Mouse (Mus musculus) neural tube, embryonic 14.5 days (tissue): ENCODE measurements around the gene Crebzf. TPM values are rescaled to one million over a fixed set of nuclear protein-coding genes. Genes with fewer than 3 reads are reported as not detected.

ENCODE experiments used
- ATAC-seq: fragments of 200-750 bp; cut with Nextera tagmentation; 2 replicates; pipeline ENCODE4 v1.8.0; 2017; ENCODE audit warnings: low read depth, mild to moderate bottlenecking, moderate TSS enrichment, moderate library complexity
- H3K27ac ChIP-seq: fragments of 300-500 bp; sonication (generic); 2 replicates; pipeline ENCODE4 v1.5.1; 2014; ENCODE audit warnings: low read depth, mild to moderate bottlenecking, control low read depth, low read length, moderate library complexity, mixed read lengths
- H3K27me3 ChIP-seq: fragments of 300-500 bp; sonication (generic); 2 replicates; pipeline ENCODE4 v1.6.1; 2014; ENCODE audit warnings: low read length; ENCODE audit not compliant: control insufficient read depth, insufficient read depth
- H3K36me3 ChIP-seq: fragments of 300-500 bp; sonication (generic); 2 replicates; pipeline ENCODE4 v1.6.1; 2014; ENCODE audit warnings: low read length, mixed read lengths; ENCODE audit not compliant: control insufficient read depth, insufficient read depth
- H3K4me1 ChIP-seq: fragments of 300-500 bp; sonication (generic); 2 replicates; pipeline ENCODE4 v1.6.1; 2014; ENCODE audit warnings: low read length; ENCODE audit not compliant: control insufficient read depth, insufficient read depth
- H3K4me2 ChIP-seq: fragments of 300-500 bp; sonication (generic); 2 replicates; pipeline ENCODE4 v1.6.1; 2014; ENCODE audit warnings: mild to moderate bottlenecking, low read depth, low read length, control low read depth
- H3K4me3 ChIP-seq: fragments of 300-500 bp; sonication (generic); 2 replicates; pipeline ENCODE4 v1.5.1; 2014; ENCODE audit warnings: low read depth, low read length, control low read depth, mixed read lengths
- H3K9ac ChIP-seq: fragments of 300-500 bp; sonication (generic); replicated peaks from 2 replicates; pipeline ENCODE4 v1.6.1; 2014; ENCODE audit warnings: low read depth, mild to moderate bottlenecking, control low read depth, low read length, mixed read lengths
- H3K9me3 ChIP-seq: fragments of 300-500 bp; sonication (generic); 2 replicates; pipeline ENCODE4 v1.6.1; 2016; ENCODE audit warnings: low read length; ENCODE audit not compliant: control insufficient read depth
- WGBS: fragments of 180-500 bp; shearing (Covaris S2); extraction: QIAGEN DNeasy Blood & Tissue Kit; methylation state at CpG from one replicate; pipeline ENCODE4 v1.1.7; 2014; 5-methylcytosine and 5-hydroxymethylcytosine counted together
- polyA plus RNA-seq: library from polyadenylated mRNA; unstranded; fragments of >200 nt; fragmentation: Nextera tagmentation; extraction: Ambion mirVana; gene quantifications from 2 replicates; pipeline ENCODE4 v1.2.1, GENCODE M21; 2014

Gene Crebzf
- polyA plus RNA-seq, 1 experiment from 2014 or later: 49.5 TPM

- Histone ChIP-seq H3K27me3 (no peaks in the 10 kb centered on the region), H3K4me1 (peaks cover under 1% of the 10 kb centered on the region; the same call in 1 of the 2 replicates), H3K36me3 (no peaks in the 10 kb centered on the region), H3K4me2 (no peak overlapping the region), H3K4me3 (no peak overlapping the region), H3K9ac (no peak overlapping the region), H3K9me3 (no peaks in the 10 kb centered on the region), H3K27ac (no peak overlapping the region)
- 94% methylated on average over 5 of the region's 5 CpGs for WGBS
- no peak for ATAC-seq
Observed at GRCm38 (mm10) chr7:90461441-90461840, 18.9 kb downstream of the Crebzf start.

DNA sequence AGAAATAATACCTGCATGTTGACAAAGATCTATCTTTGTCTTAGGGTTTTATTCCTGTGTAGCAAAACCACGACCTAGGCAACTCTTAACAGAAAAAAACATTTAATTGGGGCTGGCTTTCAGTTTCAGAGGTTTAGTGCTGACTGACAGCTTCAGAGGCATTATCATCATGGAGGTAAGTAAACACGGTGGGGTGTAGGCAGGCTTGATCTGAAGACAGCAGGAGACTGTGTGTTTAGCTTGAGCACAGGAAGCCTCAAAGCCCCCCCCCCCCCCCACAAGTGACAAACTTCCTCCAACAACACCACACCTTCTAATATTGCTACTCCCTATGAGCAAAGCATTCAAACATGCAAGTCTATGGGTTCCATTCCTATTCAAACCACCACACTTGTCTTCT, 31.0 kb downstream of the Crebzf start:
- Histone ChIP-seq H3K9me3 (no peaks in the 10 kb centered on the region), H3K27ac (no peak overlapping the region), H3K9ac (no peak overlapping the region), H3K4me1 (peaks cover 5% of the 10 kb centered on the region; the same call in 1 of the 2 replicates), H3K4me2 (no peak overlapping the region), H3K27me3 (no peaks in the 10 kb centered on the region), H3K36me3 (peaks cover 5% of the 10 kb centered on the region; the same call in 1 of the 2 replicates), H3K4me3 (no peak overlapping the region)
- 87% methylated on average over 2 of the region's 2 CpGs for WGBS
- ATAC-seq: no peak

DNA sequence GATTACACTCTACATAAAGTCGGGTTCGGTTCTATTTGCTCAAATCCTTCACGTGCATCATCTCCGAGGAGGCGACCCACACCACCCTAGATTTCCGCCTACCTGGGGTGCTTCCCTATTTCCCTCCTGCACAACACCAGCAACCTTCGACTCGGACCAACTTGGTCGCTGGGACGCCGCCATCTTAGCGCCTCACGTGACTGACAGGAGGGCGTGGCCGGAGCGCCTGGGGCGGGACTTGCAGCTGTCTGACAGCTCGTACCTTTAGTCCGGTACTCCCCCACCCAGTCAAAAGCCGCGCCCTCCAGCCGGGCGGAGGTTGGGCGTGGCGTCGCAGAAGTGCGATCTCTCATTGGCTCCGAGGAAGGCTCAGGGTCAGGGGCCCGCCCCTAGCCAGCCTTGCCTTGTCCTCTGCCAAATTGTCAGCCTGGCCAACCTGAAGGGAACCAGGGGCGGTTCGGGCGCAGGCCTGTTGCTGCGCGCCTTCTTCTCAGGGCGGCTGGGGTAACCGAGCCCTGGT, 33.3 kb downstream of the Crebzf start, which contains the start of gene Tmem126b:
Gene Tmem126b, minus strand, starts transcription at position 209 of the 520 bp plus-strand sequence.
- Histone ChIP-seq H3K9me3 (no peaks in the 10 kb centered on the region), H3K4me3 (peak within 1 kb of the TSS; percentile 66), H3K36me3 (no peaks in the 10 kb centered on the region), H3K9ac (peak within 1 kb of the TSS; percentile 72), H3K4me2 (peak within 1 kb of the TSS; percentile 90), H3K4me1 (peaks cover 5% of the 10 kb centered on the region; the same call in 1 of the 2 replicates), H3K27me3 (no peaks in the 10 kb centered on the region), H3K27ac (peak within 1 kb of the TSS; percentile 86)
- peak; percentile 100 for ATAC-seq
- under 1% methylated on average over 36 of the region's 36 CpGs for WGBS

GRCm38 (mm10) chr7:90476313-90477245, 34.0 kb downstream of the Crebzf start, which contains the start of gene Dlg2:
Gene Dlg2 (plus strand): TSS chr7:90476672.
- no peaks in the 10 kb centered on the region for H3K27me3 ChIP-seq
- peak within 1 kb of the TSS; percentile 90 for H3K4me2 ChIP-seq
- peak within 1 kb of the TSS; percentile 72 for H3K9ac ChIP-seq
- under 1% methylated on average over 32 of the region's 32 CpGs for WGBS
- H3K27ac ChIP-seq: peak within 1 kb of the TSS; percentile 86
- H3K36me3 ChIP-seq: no peaks in the 10 kb centered on the region
- peaks cover 5% of the 10 kb centered on the region; the same call in 1 of the 2 replicates for H3K4me1 ChIP-seq
- no peak; the same call in 1 of the 2 replicates for ATAC-seq
- no peaks in the 10 kb centered on the region for H3K9me3 ChIP-seq
- peak within 1 kb of the TSS; percentile 66 for H3K4me3 ChIP-seq

- H3K36me3 ChIP-seq: no peaks in the 10 kb centered on the region
- no peak for ATAC-seq
- no peaks in the 10 kb centered on the region for H3K9me3 ChIP-seq
- 88% methylated on average over 2 of the region's 2 CpGs for WGBS
- H3K4me1 ChIP-seq: no peaks in the 10 kb centered on the region
- no peak overlapping the region for H3K27ac ChIP-seq
- H3K4me3 ChIP-seq: no peak overlapping the region
- no peaks in the 10 kb centered on the region for H3K27me3 ChIP-seq
- no peak overlapping the region for H3K9ac ChIP-seq
- no peak overlapping the region for H3K4me2 ChIP-seq
Observed at GRCm38 (mm10) chr7:90482607-90483006, 40.1 kb downstream of the Crebzf start.

Other genes with a start within 250 kb of the Crebzf start
- not detected in 2 replicates for gene Ccdc83, start 177.0 kb upstream of the Crebzf start, polyA plus RNA-seq
- gene Sytl2, start 140.5 kb upstream of the Crebzf start, polyA plus RNA-seq: 10.8 and 12.3 TPM in 2 replicates
- 1.8 and 2.1 TPM in 2 replicates for gene Ccdc89, start 16.2 kb upstream of the Crebzf start, polyA plus RNA-seq
- gene Tmem126a, start 14.5 kb downstream of the Crebzf start, polyA plus RNA-seq: 139 and 153 TPM in 2 replicates
- 41.0 and 48.2 TPM in 2 replicates for gene Tmem126b, start 33.3 kb downstream of the Crebzf start, polyA plus RNA-seq
- 29.4 and 48.0 TPM in 2 replicates for gene Dlg2, start 33.9 kb downstream of the Crebzf start, polyA plus RNA-seq